In the genomic region with DNA sequence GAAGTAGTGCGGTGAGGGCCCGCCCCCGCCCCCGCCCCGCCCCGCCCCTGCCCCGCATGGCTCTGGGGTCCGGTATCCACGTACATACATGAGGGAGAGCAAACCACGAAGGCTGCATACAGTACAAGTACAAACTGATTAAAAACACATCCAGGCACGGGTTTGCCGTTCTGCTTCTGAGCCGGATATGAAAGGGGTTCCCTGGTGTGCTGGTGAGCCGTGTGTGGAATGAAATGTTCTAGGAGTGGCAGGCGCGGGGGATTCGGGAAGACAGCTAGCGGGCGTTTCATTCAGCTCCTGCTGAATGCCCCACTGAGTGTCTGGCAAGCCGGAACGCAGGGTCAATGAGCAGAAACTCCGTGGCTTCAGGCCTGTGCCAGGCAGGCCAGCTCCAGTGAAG, we compare ENCODE assay signal across 7 mouse cellular contexts. TPM values are rescaled to one million over a fixed set of nuclear protein-coding genes. Genes with fewer than 3 reads are reported as not detected.
DNase-seq lines count a peak whose midpoint lies in the region; ATAC-seq and TF ChIP-seq lines count a peak whose summit lies in the region.

No protein-coding gene starts in this region.

- H3K9me3 ChIP-seq in lung, embryonic 14.5 days (ENCODE audit: low read depth, low read length) = no peaks in the 10 kb centered on the region
- H3K9me3 ChIP-seq in embryonic facial prominence, embryonic 12.5 days = no peaks in the 10 kb centered on the region
- H3K9me3 ChIP-seq in intestine, embryonic 16.5 days (ENCODE audit: control insufficient read depth, low read length) = no peaks in the 10 kb centered on the region
- no peaks in the 10 kb centered on the region for H3K9me3 ChIP-seq in neural tube, embryonic 12.5 days

- peak overlapping the region; percentile 57 for H3K4me2 ChIP-seq in lung, embryonic 14.5 days
- peak overlapping the region; percentile 50 for H3K4me2 ChIP-seq in embryonic facial prominence, embryonic 12.5 days (replicated peaks)
- peak overlapping the region; percentile 73 for H3K4me2 ChIP-seq in intestine, embryonic 16.5 days (ENCODE audit: low read depth, low read length)
- peak overlapping the region; percentile 68 for H3K4me2 ChIP-seq in neural tube, embryonic 12.5 days (replicated peaks)

- H3K36me3 ChIP-seq in lung, embryonic 14.5 days (ENCODE audit: insufficient read depth) = 0 out of 2 replicates have a peak, but pooled peaks cover 2% of the 10 kb centered on the region
- H3K36me3 ChIP-seq in embryonic facial prominence, embryonic 12.5 days = no peaks in the 10 kb centered on the region
- H3K36me3 ChIP-seq in intestine, embryonic 16.5 days (ENCODE audit: control insufficient read depth, insufficient read depth, low read length) = no peaks in the 10 kb centered on the region
- no peaks in the 10 kb centered on the region for H3K36me3 ChIP-seq in neural tube, embryonic 12.5 days

- WGBS in lung, embryonic 14.5 days = 4% methylated on average over 22 of the region's 22 CpGs
- WGBS in embryonic facial prominence, embryonic 12.5 days = 1% methylated on average over 22 of the region's 22 CpGs
- WGBS in intestine, embryonic 16.5 days = 8% methylated on average over 22 of the region's 22 CpGs
- under 1% methylated on average over 22 of the region's 22 CpGs for WGBS in neural tube, embryonic 12.5 days

- no peak for ATAC-seq in lung, embryonic 14.5 days (ENCODE audit: insufficient read depth)
- ATAC-seq in embryonic facial prominence, embryonic 12.5 days (ENCODE audit: insufficient number of reproducible peaks, insufficient read depth, low FRiP score, low TSS enrichment) = no peak; the same call in 1 of the 2 replicates
- ATAC-seq in intestine, embryonic 16.5 days = peak; percentile 44; the same call in 1 of the 2 replicates
- ATAC-seq in neural tube, embryonic 12.5 days (ENCODE audit: low FRiP score, low read depth) = peak; percentile 35; the same call in 1 of the 2 replicates
- ATAC-seq in inflammation-experienced regulatory T-cells, adult 6 months = no peak

- DNase-seq in lung, embryonic 14.5 days = peak; percentile 7
- no peak for DNase-seq in lung, adult 18-20 months
- DNase-seq in thymus, postnatal 10 days (ENCODE audit: low spot score in 2 of 2) = no peak

- H3K27ac ChIP-seq in lung, embryonic 14.5 days (ENCODE audit: low read depth) = no peak overlapping the region
- H3K27ac ChIP-seq in embryonic facial prominence, embryonic 12.5 days = peak overlapping the region; percentile 41; the same call in 1 of the 2 replicates
- no peak overlapping the region for H3K27ac ChIP-seq in intestine, embryonic 16.5 days (ENCODE audit: low read length)
- H3K27ac ChIP-seq in neural tube, embryonic 12.5 days = peak overlapping the region; percentile 59; the same call in 1 of the 2 replicates

- H3K4me1 ChIP-seq in lung, embryonic 14.5 days (ENCODE audit: insufficient read depth) = no peaks in the 10 kb centered on the region
- peaks cover 14% of the 10 kb centered on the region for H3K4me1 ChIP-seq in embryonic facial prominence, embryonic 12.5 days
- 0 out of 2 replicates have a peak, but pooled peaks cover 5% of the 10 kb centered on the region for H3K4me1 ChIP-seq in intestine, embryonic 16.5 days (ENCODE audit: control insufficient read depth, insufficient read depth, low read length)
- peaks cover 24% of the 10 kb centered on the region for H3K4me1 ChIP-seq in neural tube, embryonic 12.5 days

- peak overlapping the region; percentile 15; the same call in 1 of the 2 replicates for H3K4me3 ChIP-seq in lung, embryonic 14.5 days (ENCODE audit: low read depth, low read length)
- H3K4me3 ChIP-seq in embryonic facial prominence, embryonic 12.5 days = peak overlapping the region; percentile 28
- peak overlapping the region; percentile 35 for H3K4me3 ChIP-seq in intestine, embryonic 16.5 days (ENCODE audit: low read length)
- H3K4me3 ChIP-seq in neural tube, embryonic 12.5 days = peak overlapping the region; percentile 29

- TF ChIP-seq CTCF in lung, embryonic 14.5 days (IDR thresholded peaks at IDR 0.05; ENCODE audit: low read depth) = no peak

- no peak overlapping the region for H3K9ac ChIP-seq in lung, embryonic 14.5 days
- peak overlapping the region; percentile 24; the same call in 1 of the 2 replicates for H3K9ac ChIP-seq in embryonic facial prominence, embryonic 12.5 days
- H3K9ac ChIP-seq in intestine, embryonic 16.5 days (ENCODE audit: low read depth, low read length) = peak overlapping the region; percentile 55
- peak overlapping the region; percentile 47 for H3K9ac ChIP-seq in neural tube, embryonic 12.5 days

- no peaks in the 10 kb centered on the region for H3K27me3 ChIP-seq in lung, embryonic 14.5 days (ENCODE audit: insufficient read depth, low read length)
- peaks cover 13% of the 10 kb centered on the region for H3K27me3 ChIP-seq in embryonic facial prominence, embryonic 12.5 days
- no peaks in the 10 kb centered on the region; the same call in 1 of the 2 replicates for H3K27me3 ChIP-seq in intestine, embryonic 16.5 days (replicated peaks; ENCODE audit: control insufficient read depth, insufficient read depth, low read length)
- H3K27me3 ChIP-seq in neural tube, embryonic 12.5 days (replicated peaks) = 0 out of 2 replicates have a peak, but pooled peaks cover 8% of the 10 kb centered on the region

RNA-seq across cellular contexts. Expression of a gene that starts 36.6 kb away (rescaled TPM):
- polyA plus RNA-seq in lung, embryonic 14.5 days (2014; fragmentation: Nextera tagmentation; extraction: Ambion mirVana) = 17.4 and 18.1 TPM in 2 replicates
- 3.9 and 4.1 TPM in 2 replicates for polyA plus RNA-seq in embryonic facial prominence, embryonic 12.5 days (2016; fragmentation: Nextera tagmentation; extraction: Ambion mirVana)
- 14.3 and 16.3 TPM in 2 replicates for polyA plus RNA-seq in intestine, embryonic 16.5 days (2015; fragmentation: Nextera tagmentation; extraction: Ambion mirVana)
- 2.6 and 4.3 TPM in 2 replicates for polyA plus RNA-seq in neural tube, embryonic 12.5 days (2016; fragmentation: Nextera tagmentation; extraction: Ambion mirVana)
- polyA plus RNA-seq in inflammation-experienced regulatory T-cells, adult 6 months (2017; shearing (Covaris generic)) = under 1 TPM in 1 of 3 experiments, not detected in 2; 0.24 TPM

Comparison
In these comparisons a context has a peak if more than half of its experiments do, and no peak if none do; other contexts are left out.
1. ATAC-seq: peak in intestine, embryonic 16.5 days (single experiment) and neural tube, embryonic 12.5 days (single experiment); none in lung, embryonic 14.5 days (single experiment), embryonic facial prominence, embryonic 12.5 days (single experiment) and inflammation-experienced regulatory T-cells, adult 6 months (single experiment).
2. H3K27ac ChIP-seq: peak in embryonic facial prominence, embryonic 12.5 days (single experiment) and neural tube, embryonic 12.5 days (single experiment); none in lung, embryonic 14.5 days (single experiment) and intestine, embryonic 16.5 days (single experiment).
3. Peak in every context shown above with its lines, with median percentiles within 50 percentile points of each other: H3K4me2 ChIP-seq and H3K4me3 ChIP-seq.